Mouse (Mus musculus): ENCODE results near the gene Pmis2. TPM values are rescaled to one million over a fixed set of nuclear protein-coding genes. Genes with fewer than 3 reads are reported as not detected.
A peak's percentile ranks its signal among the peaks of the same experiment; 100 is the strongest.

Gene Pmis2
- polyA plus RNA-seq, 1 experiment from 2014 or later = not detected

- no peaks in the 10 kb centered on the region for H3K4me1 ChIP-seq (ENCODE audit: control insufficient read depth, insufficient read depth, low read length)
- H3K36me3 ChIP-seq (ENCODE audit: control insufficient read depth, insufficient read depth, low read length) = no peaks in the 10 kb centered on the region
- DNase-seq (ENCODE audit: low spot score) (no peak), ATAC-seq (ENCODE audit: insufficient number of reproducible peaks, low FRiP score, low TSS enrichment, low read depth) (no peak)
- no peak overlapping the region for H3K27ac ChIP-seq (replicated peaks; ENCODE audit: low read depth, low read length)
- H3K4me2 ChIP-seq (ENCODE audit: low read depth, severe bottlenecking) = no peak overlapping the region
- H3K9me3 ChIP-seq (ENCODE audit: control insufficient read depth, low read length) = no peaks in the 10 kb centered on the region
- 68% methylated on average over 5 of the region's 5 CpGs for WGBS
- no peak overlapping the region for H3K4me3 ChIP-seq (ENCODE audit: low read depth, low read length)
- no peaks in the 10 kb centered on the region for H3K27me3 ChIP-seq (ENCODE audit: control insufficient read depth, insufficient read depth, low read length)
- H3K9ac ChIP-seq (ENCODE audit: low read length) = no peak overlapping the region
Measured at GRCm38 (mm10) chr7:30698101-30698500, 26.7 kb upstream of the Pmis2 start.

- DNase-seq (ENCODE audit: low spot score) (no peak), ATAC-seq (ENCODE audit: insufficient number of reproducible peaks, low FRiP score, low TSS enrichment, low read depth) (no peak)
- 78% methylated on average over 6 of the region's 6 CpGs for WGBS
- no peaks in the 10 kb centered on the region for H3K4me1 ChIP-seq (ENCODE audit: control insufficient read depth, insufficient read depth, low read length)
- H3K27ac ChIP-seq (replicated peaks; ENCODE audit: low read depth, low read length) = no peak overlapping the region
- no peaks in the 10 kb centered on the region for H3K9me3 ChIP-seq (ENCODE audit: control insufficient read depth, low read length)
- no peak overlapping the region for H3K4me2 ChIP-seq (ENCODE audit: low read depth, severe bottlenecking)
- no peak overlapping the region for H3K4me3 ChIP-seq (ENCODE audit: low read depth, low read length)
- no peaks in the 10 kb centered on the region for H3K36me3 ChIP-seq (ENCODE audit: control insufficient read depth, insufficient read depth, low read length)
- peaks cover 9% of the 10 kb centered on the region for H3K27me3 ChIP-seq (ENCODE audit: control insufficient read depth, insufficient read depth, low read length)
- H3K9ac ChIP-seq (ENCODE audit: low read length) = no peak overlapping the region
Measured at GRCm38 (mm10) chr7:30688325-30688724, 16.9 kb upstream of the Pmis2 start.

- H3K27ac ChIP-seq (replicated peaks; ENCODE audit: low read depth, low read length) = no peak overlapping the region
- no peaks in the 10 kb centered on the region for H3K4me1 ChIP-seq (ENCODE audit: control insufficient read depth, insufficient read depth, low read length)
- no peaks in the 10 kb centered on the region for H3K9me3 ChIP-seq (ENCODE audit: control insufficient read depth, low read length)
- no peak for ATAC-seq (ENCODE audit: insufficient number of reproducible peaks, low FRiP score, low TSS enrichment, low read depth)
- H3K36me3 ChIP-seq (ENCODE audit: control insufficient read depth, insufficient read depth, low read length) = no peaks in the 10 kb centered on the region
- no peak for DNase-seq (ENCODE audit: low spot score)
- no peak overlapping the region for H3K4me2 ChIP-seq (ENCODE audit: low read depth, severe bottlenecking)
- no peak overlapping the region for H3K9ac ChIP-seq (ENCODE audit: low read length)
- 74% methylated on average over 2 of the region's 2 CpGs for WGBS
- peaks cover 9% of the 10 kb centered on the region for H3K27me3 ChIP-seq (ENCODE audit: control insufficient read depth, insufficient read depth, low read length)
- no peak overlapping the region for H3K4me3 ChIP-seq (ENCODE audit: low read depth, low read length)
Measured at GRCm38 (mm10) chr7:30683425-30683824, 12.0 kb upstream of the Pmis2 start.

- DNase-seq (ENCODE audit: low spot score) (no peak), ATAC-seq (ENCODE audit: insufficient number of reproducible peaks, low FRiP score, low TSS enrichment, low read depth) (no peak)
- 58% methylated on average over 5 of the region's 5 CpGs for WGBS
- Histone ChIP-seq H3K27me3 (ENCODE audit: control insufficient read depth, insufficient read depth, low read length) (no peaks in the 10 kb centered on the region; the same call in 1 of the 2 replicates), H3K9ac (ENCODE audit: low read length) (no peak overlapping the region), H3K4me2 (ENCODE audit: low read depth, severe bottlenecking) (no peak overlapping the region), H3K4me3 (ENCODE audit: low read depth, low read length) (no peak overlapping the region), H3K27ac (replicated peaks; ENCODE audit: low read depth, low read length) (no peak overlapping the region), H3K36me3 (ENCODE audit: control insufficient read depth, insufficient read depth, low read length) (no peaks in the 10 kb centered on the region), H3K9me3 (ENCODE audit: control insufficient read depth, low read length) (no peaks in the 10 kb centered on the region), H3K4me1 (ENCODE audit: control insufficient read depth, insufficient read depth, low read length) (no peaks in the 10 kb centered on the region)
Measured at GRCm38 (mm10) chr7:30681897-30682296, 10.5 kb upstream of the Pmis2 start.

GRCm38 (mm10) chr7:30678263-30678975 is 7.0 kb upstream of the Pmis2 start:
- DNase-seq (ENCODE audit: low spot score) (no peak), ATAC-seq (ENCODE audit: insufficient number of reproducible peaks, low FRiP score, low TSS enrichment, low read depth) (no peak)
- Histone ChIP-seq H3K27me3 (ENCODE audit: control insufficient read depth, insufficient read depth, low read length) (no peaks in the 10 kb centered on the region), H3K27ac (replicated peaks; ENCODE audit: low read depth, low read length) (no peak overlapping the region), H3K9me3 (ENCODE audit: control insufficient read depth, low read length) (no peaks in the 10 kb centered on the region; the same call in 1 of the 2 replicates), H3K4me1 (ENCODE audit: control insufficient read depth, insufficient read depth, low read length) (no peaks in the 10 kb centered on the region), H3K9ac (ENCODE audit: low read length) (no peak overlapping the region), H3K4me2 (ENCODE audit: low read depth, severe bottlenecking) (no peak overlapping the region), H3K36me3 (ENCODE audit: control insufficient read depth, insufficient read depth, low read length) (no peaks in the 10 kb centered on the region), H3K4me3 (ENCODE audit: low read depth, low read length) (no peak overlapping the region)
- 65% methylated on average over 5 of the region's 5 CpGs for WGBS

GRCm38 (mm10) chr7:30669229-30669628 is 2.2 kb downstream of the Pmis2 start:
- no peaks in the 10 kb centered on the region for H3K9me3 ChIP-seq (ENCODE audit: control insufficient read depth, low read length)
- no peak overlapping the region for H3K4me3 ChIP-seq (ENCODE audit: low read depth, low read length)
- no peak overlapping the region for H3K27ac ChIP-seq (replicated peaks; ENCODE audit: low read depth, low read length)
- no peak overlapping the region for H3K9ac ChIP-seq (ENCODE audit: low read length)
- no peaks in the 10 kb centered on the region for H3K36me3 ChIP-seq (ENCODE audit: control insufficient read depth, insufficient read depth, low read length)
- no peak overlapping the region for H3K4me2 ChIP-seq (ENCODE audit: low read depth, severe bottlenecking)
- H3K27me3 ChIP-seq (ENCODE audit: control insufficient read depth, insufficient read depth, low read length) = no peaks in the 10 kb centered on the region
- DNase-seq (ENCODE audit: low spot score) (no peak), ATAC-seq (ENCODE audit: insufficient number of reproducible peaks, low FRiP score, low TSS enrichment, low read depth) (no peak)
- no peaks in the 10 kb centered on the region for H3K4me1 ChIP-seq (ENCODE audit: control insufficient read depth, insufficient read depth, low read length)
- WGBS = 41% methylated on average over 3 of the region's 3 CpGs

- Histone ChIP-seq H3K27me3 (ENCODE audit: control insufficient read depth, insufficient read depth, low read length) (no peaks in the 10 kb centered on the region), H3K27ac (replicated peaks; ENCODE audit: low read depth, low read length) (no peak overlapping the region), H3K36me3 (ENCODE audit: control insufficient read depth, insufficient read depth, low read length) (no peaks in the 10 kb centered on the region), H3K9ac (ENCODE audit: low read length) (peak overlapping the region; percentile 76), H3K4me3 (ENCODE audit: low read depth, low read length) (peak overlapping the region; percentile 61), H3K9me3 (ENCODE audit: control insufficient read depth, low read length) (no peaks in the 10 kb centered on the region), H3K4me2 (ENCODE audit: low read depth, severe bottlenecking) (peak overlapping the region; percentile 51), H3K4me1 (ENCODE audit: control insufficient read depth, insufficient read depth, low read length) (no peaks in the 10 kb centered on the region)
- WGBS = 11% methylated on average over 11 of the region's 11 CpGs
- ATAC-seq (ENCODE audit: insufficient number of reproducible peaks, low FRiP score, low TSS enrichment, low read depth) = 0 out of 2 replicates have a peak, but pooled peaks have one; percentile 31
- peak; percentile 26 for DNase-seq (ENCODE audit: low spot score)
Measured at GRCm38 (mm10) chr7:30665321-30665720, 6.1 kb downstream of the Pmis2 start.

GRCm38 (mm10) chr7:30664529-30665200 is 6.7 kb downstream of the Pmis2 start, which contains the start of gene Haus5:
Gene Haus5, minus strand, starts transcription at chr7:30664994.
- under 1% methylated on average over 34 of the region's 34 CpGs for WGBS

More at GRCm38 (mm10) chr7:30664529-30665200, 6.7 kb downstream of the Pmis2 start, which contains the start of gene Haus5:
- no peaks in the 10 kb centered on the region; the same call in 1 of the 2 replicates for H3K36me3 ChIP-seq (ENCODE audit: control insufficient read depth, insufficient read depth, low read length)
- DNase-seq (ENCODE audit: low spot score) (peak; percentile 97), ATAC-seq (ENCODE audit: insufficient number of reproducible peaks, low FRiP score, low TSS enrichment, low read depth) (peak; percentile 92)
- H3K27me3 ChIP-seq (ENCODE audit: control insufficient read depth, insufficient read depth, low read length) = no peaks in the 10 kb centered on the region
- no peaks in the 10 kb centered on the region for H3K4me1 ChIP-seq (ENCODE audit: control insufficient read depth, insufficient read depth, low read length)
- peak within 1 kb of the TSS; percentile 61 for H3K4me3 ChIP-seq (ENCODE audit: low read depth, low read length)
- H3K9ac ChIP-seq (ENCODE audit: low read length) = peak within 1 kb of the TSS; percentile 76
- peak within 1 kb of the TSS; percentile 51 for H3K4me2 ChIP-seq (ENCODE audit: low read depth, severe bottlenecking)
- H3K27ac ChIP-seq (replicated peaks; ENCODE audit: low read depth, low read length) = no peak within 1 kb of the TSS
- H3K9me3 ChIP-seq (ENCODE audit: control insufficient read depth, low read length) = no peaks in the 10 kb centered on the region
